Mouse (Mus musculus): ENCODE measurements around the gene Zdhhc14. TPM values are rescaled to one million over a fixed set of nuclear protein-coding genes. Genes with fewer than 3 reads are reported as not detected.

Zdhhc14 gene
- polyA plus RNA-seq, 1 experiment from 2014 or later = 3.2 TPM

GRCm38 (mm10) chr17:5508030-5508429 lies 15.7 kb downstream of the Zdhhc14 start:
- Histone ChIP-seq H3K9ac (no peak overlapping the region), H3K27ac (no peak overlapping the region), H3K36me3 (replicated peaks) (no peaks in the 10 kb centered on the region), H3K27me3 (no peaks in the 10 kb centered on the region), H3K4me3 (replicated peaks) (no peak overlapping the region), H3K9me3 (no peaks in the 10 kb centered on the region), H3K4me2 (no peak overlapping the region), H3K4me1 (peaks cover 3% of the 10 kb centered on the region; the same call in 1 of the 2 replicates)
- 80% methylated on average over 4 of the region's 4 CpGs for WGBS
- ATAC-seq (ENCODE audit: low FRiP score) = no peak

GRCm38 (mm10) chr17:5510564-5510963 lies 18.2 kb downstream of the Zdhhc14 start:
- 87% methylated on average over 9 of the region's 9 CpGs for WGBS
- H3K36me3 ChIP-seq (replicated peaks) = no peaks in the 10 kb centered on the region
- no peaks in the 10 kb centered on the region for H3K9me3 ChIP-seq
- H3K4me1 ChIP-seq = peaks cover 3% of the 10 kb centered on the region; the same call in 1 of the 2 replicates
- H3K27me3 ChIP-seq = no peaks in the 10 kb centered on the region
- no peak overlapping the region for H3K9ac ChIP-seq
- H3K4me3 ChIP-seq (replicated peaks) = no peak overlapping the region
- no peak for ATAC-seq (ENCODE audit: low FRiP score)
- H3K27ac ChIP-seq = no peak overlapping the region
- H3K4me2 ChIP-seq = no peak overlapping the region

GRCm38 (mm10) chr17:5511724-5512123 lies 19.4 kb downstream of the Zdhhc14 start:
- H3K9me3 ChIP-seq = no peaks in the 10 kb centered on the region
- H3K4me1 ChIP-seq = no peaks in the 10 kb centered on the region
- no peak overlapping the region for H3K27ac ChIP-seq
- no peak overlapping the region for H3K4me3 ChIP-seq (replicated peaks)
- ATAC-seq (ENCODE audit: low FRiP score) = no peak
- H3K36me3 ChIP-seq (replicated peaks) = no peaks in the 10 kb centered on the region
- no peak overlapping the region for H3K4me2 ChIP-seq
- WGBS = 85% methylated on average over 6 of the region's 6 CpGs
- no peaks in the 10 kb centered on the region for H3K27me3 ChIP-seq
- no peak overlapping the region for H3K9ac ChIP-seq

- no peak overlapping the region for H3K27ac ChIP-seq
- no peak overlapping the region for H3K4me3 ChIP-seq (replicated peaks)
- H3K4me2 ChIP-seq = no peak overlapping the region
- no peak for ATAC-seq (ENCODE audit: low FRiP score)
- WGBS = 92% methylated on average over 10 of the region's 10 CpGs
- H3K27me3 ChIP-seq = no peaks in the 10 kb centered on the region
- H3K9ac ChIP-seq = no peak overlapping the region
- H3K36me3 ChIP-seq (replicated peaks) = no peaks in the 10 kb centered on the region
- H3K9me3 ChIP-seq = 0 out of 2 replicates have a peak, but pooled peaks cover 4% of the 10 kb centered on the region
- no peaks in the 10 kb centered on the region for H3K4me1 ChIP-seq
These were observed 27.1 kb downstream of the Zdhhc14 start for GRCm38 (mm10) chr17:5519466-5519865.

- H3K9ac ChIP-seq = no peak overlapping the region
- no peak overlapping the region for H3K4me2 ChIP-seq
- no peaks in the 10 kb centered on the region for H3K36me3 ChIP-seq (replicated peaks)
- no peak for ATAC-seq (ENCODE audit: low FRiP score)
- H3K27me3 ChIP-seq = no peaks in the 10 kb centered on the region
- H3K27ac ChIP-seq = no peak overlapping the region
- 0 out of 2 replicates have a peak, but pooled peaks cover 4% of the 10 kb centered on the region for H3K9me3 ChIP-seq
- no peak overlapping the region for H3K4me3 ChIP-seq (replicated peaks)
- H3K4me1 ChIP-seq = no peaks in the 10 kb centered on the region
- WGBS = 89% methylated on average over 13 of the region's 13 CpGs
These were observed 27.7 kb downstream of the Zdhhc14 start for GRCm38 (mm10) chr17:5519910-5520592.

- no peak for ATAC-seq (ENCODE audit: low FRiP score)
- no peak overlapping the region for H3K9ac ChIP-seq
- 80% methylated on average over 1 of the region's 1 CpGs for WGBS
- no peaks in the 10 kb centered on the region for H3K36me3 ChIP-seq (replicated peaks)
- H3K4me2 ChIP-seq = no peak overlapping the region
- H3K9me3 ChIP-seq = 0 out of 2 replicates have a peak, but pooled peaks cover 4% of the 10 kb centered on the region
- H3K27ac ChIP-seq = no peak overlapping the region
- no peaks in the 10 kb centered on the region for H3K27me3 ChIP-seq
- no peaks in the 10 kb centered on the region for H3K4me1 ChIP-seq
- no peak overlapping the region for H3K4me3 ChIP-seq (replicated peaks)
These were observed 29.2 kb downstream of the Zdhhc14 start for GRCm38 (mm10) chr17:5521532-5521931.

GRCm38 (mm10) chr17:5529552-5529951 lies 37.2 kb downstream of the Zdhhc14 start:
- no peaks in the 10 kb centered on the region for H3K4me1 ChIP-seq
- H3K9me3 ChIP-seq = no peaks in the 10 kb centered on the region
- no peak overlapping the region for H3K9ac ChIP-seq
- H3K27ac ChIP-seq = no peak overlapping the region
- no peak overlapping the region for H3K4me2 ChIP-seq
- ATAC-seq (ENCODE audit: low FRiP score) = no peak
- H3K4me3 ChIP-seq (replicated peaks) = no peak overlapping the region
- no peaks in the 10 kb centered on the region for H3K36me3 ChIP-seq (replicated peaks)
- whole genome bisulfite sequencing = 90% methylated on average over 6 of the region's 6 CpGs
- no peaks in the 10 kb centered on the region for H3K27me3 ChIP-seq

- no peak for ATAC-seq (ENCODE audit: low FRiP score)
- 0 out of 2 replicates have a peak, but pooled peaks cover 4% of the 10 kb centered on the region for H3K4me1 ChIP-seq
- no peak overlapping the region for H3K4me2 ChIP-seq
- H3K36me3 ChIP-seq (replicated peaks) = no peaks in the 10 kb centered on the region
- no peaks in the 10 kb centered on the region for H3K27me3 ChIP-seq
- 30% methylated on average over 5 of the region's 5 CpGs for WGBS
- H3K9me3 ChIP-seq = no peaks in the 10 kb centered on the region
- H3K4me3 ChIP-seq (replicated peaks) = no peak overlapping the region
- no peak overlapping the region for H3K9ac ChIP-seq
- no peak overlapping the region for H3K27ac ChIP-seq
These were observed 40.5 kb downstream of the Zdhhc14 start for GRCm38 (mm10) chr17:5532816-5533215.

- no peak overlapping the region for H3K4me2 ChIP-seq
- no peaks in the 10 kb centered on the region for H3K9me3 ChIP-seq
- no peak overlapping the region for H3K9ac ChIP-seq
- H3K27me3 ChIP-seq = no peaks in the 10 kb centered on the region
- ATAC-seq (ENCODE audit: low FRiP score) = no peak
- 38% methylated on average over 4 of the region's 4 CpGs for WGBS
- no peaks in the 10 kb centered on the region for H3K36me3 ChIP-seq (replicated peaks)
- H3K4me3 ChIP-seq (replicated peaks) = no peak overlapping the region
- 0 out of 2 replicates have a peak, but pooled peaks cover 4% of the 10 kb centered on the region for H3K4me1 ChIP-seq
- H3K27ac ChIP-seq = no peak overlapping the region
These were observed 43.0 kb downstream of the Zdhhc14 start for GRCm38 (mm10) chr17:5535357-5535756.

GRCm38 (mm10) chr17:5536259-5537094 lies 44.1 kb downstream of the Zdhhc14 start:
- 0 out of 2 replicates have a peak, but pooled peaks cover 4% of the 10 kb centered on the region for H3K4me1 ChIP-seq
- no peak overlapping the region for H3K27ac ChIP-seq
- no peaks in the 10 kb centered on the region for H3K27me3 ChIP-seq
- H3K4me2 ChIP-seq = no peak overlapping the region
- H3K9me3 ChIP-seq = no peaks in the 10 kb centered on the region
- 65% methylated on average over 10 of the region's 12 CpGs for WGBS
- H3K4me3 ChIP-seq (replicated peaks) = no peak overlapping the region
- H3K9ac ChIP-seq = no peak overlapping the region
- ATAC-seq (ENCODE audit: low FRiP score) = peak; percentile 64
- no peaks in the 10 kb centered on the region for H3K36me3 ChIP-seq (replicated peaks)

GRCm38 (mm10) chr17:5537095-5537575 lies 44.8 kb downstream of the Zdhhc14 start:
- Histone ChIP-seq H3K9me3 (no peaks in the 10 kb centered on the region), H3K36me3 (replicated peaks) (no peaks in the 10 kb centered on the region), H3K4me3 (replicated peaks) (no peak overlapping the region), H3K27ac (peak overlapping the region; percentile 61; the same call in 1 of the 2 replicates), H3K27me3 (no peaks in the 10 kb centered on the region), H3K4me2 (no peak overlapping the region), H3K4me1 (0 out of 2 replicates have a peak, but pooled peaks cover 4% of the 10 kb centered on the region), H3K9ac (no peak overlapping the region)
- ATAC-seq (ENCODE audit: low FRiP score) = no peak; the same call in 1 of the 2 replicates
- WGBS = 67% methylated on average over 11 of the region's 11 CpGs

- Histone ChIP-seq H3K27ac (no peak overlapping the region), H3K4me3 (replicated peaks) (no peak overlapping the region), H3K4me1 (0 out of 2 replicates have a peak, but pooled peaks cover 1% of the 10 kb centered on the region), H3K36me3 (replicated peaks) (no peaks in the 10 kb centered on the region), H3K27me3 (no peaks in the 10 kb centered on the region), H3K4me2 (no peak overlapping the region), H3K9ac (no peak overlapping the region), H3K9me3 (no peaks in the 10 kb centered on the region)
- WGBS = 94% methylated on average over 2 of the region's 2 CpGs
- no peak for ATAC-seq (ENCODE audit: low FRiP score)
These were observed 49.8 kb downstream of the Zdhhc14 start for GRCm38 (mm10) chr17:5542177-5542576.

Data from forebrain, embryonic 12.5 days (tissue).